Mouse (Mus musculus) testis, adult 2 months (tissue): ENCODE data around the gene Gm44790. TPM values are rescaled to one million over a fixed set of nuclear protein-coding genes. Genes with fewer than 3 reads are reported as not detected.

Experiments
- H3K27ac ChIP-seq: fragments of 200-500 bp; 2 replicates; pipeline ENCODE4 v1.5.1; 2012; ENCODE audit warnings: low read depth, low read length; ENCODE audit not compliant: control insufficient read depth, insufficient read depth
- H3K27me3 ChIP-seq: fragments of 200-500 bp; 2 replicates; pipeline ENCODE4 v1.6.1; 2012; ENCODE audit warnings: mild to moderate bottlenecking, low read length, moderate library complexity; ENCODE audit not compliant: control insufficient read depth, insufficient read depth
- H3K36me3 ChIP-seq: fragments of 200-500 bp; 2 replicates; pipeline ENCODE4 v1.6.1; 2012; ENCODE audit warnings: mild to moderate bottlenecking, low read length; ENCODE audit not compliant: control insufficient read depth, insufficient read depth
- H3K4me1 ChIP-seq: fragments of 200-500 bp; 2 replicates; pipeline ENCODE4 v1.6.1; 2012; ENCODE audit warnings: low read length; ENCODE audit not compliant: control insufficient read depth, insufficient read depth
- H3K4me3 ChIP-seq: fragments of 200-500 bp; 2 replicates; pipeline ENCODE4 v1.5.1; 2012; ENCODE audit warnings: low read depth, mild to moderate bottlenecking, low read length, moderate library complexity, mixed read lengths; ENCODE audit not compliant: control insufficient read depth
- CTCF ChIP-seq: fragments of 200-500 bp; IDR thresholded peaks from 2 replicates; pipeline ENCODE4 v1.5.1; 2012; ENCODE audit warnings: low read depth, mild to moderate bottlenecking, inconsistent platforms, low read length, moderate library complexity; ENCODE audit not compliant: control insufficient read depth, insufficient read depth, insufficient replicate concordance
- POLR2A ChIP-seq: fragments of 200-500 bp; IDR thresholded peaks from 2 replicates; pipeline ENCODE4 v1.6.1; 2012; ENCODE audit warnings: low read depth, mild to moderate bottlenecking, inconsistent platforms, low read length, moderate library complexity; ENCODE audit not compliant: control insufficient read depth
- polyA plus RNA-seq: library from polyadenylated mRNA; depleted of rRNA; stranded (reverse); fragments of >200 nt; gene quantifications from 2 replicates; pipeline ENCODE4 v1.2.3, GENCODE M21; 2012

Gene Gm44790
- polyA plus RNA-seq, 1 experiment = 3.1 TPM

GRCm38 (mm10) chr6:86474072-86474471, 47.6 kb downstream of the Gm44790 start:
- Histone ChIP-seq H3K4me3 (no peak overlapping the region), H3K4me1 (peaks cover 18% of the 10 kb centered on the region), H3K27me3 (no peaks in the 10 kb centered on the region), H3K27ac (no peak overlapping the region), H3K36me3 (no peaks in the 10 kb centered on the region)
- TF ChIP-seq POLR2A (no peak), CTCF (no peak)

GRCm38 (mm10) chr6:86474646-86475181, 48.3 kb downstream of the Gm44790 start:
- TF ChIP-seq CTCF (no peak), POLR2A (no peak)
- Histone ChIP-seq H3K27me3 (no peaks in the 10 kb centered on the region), H3K4me3 (no peak overlapping the region), H3K36me3 (no peaks in the 10 kb centered on the region), H3K4me1 (peaks cover 18% of the 10 kb centered on the region), H3K27ac (no peak overlapping the region)

DNA sequence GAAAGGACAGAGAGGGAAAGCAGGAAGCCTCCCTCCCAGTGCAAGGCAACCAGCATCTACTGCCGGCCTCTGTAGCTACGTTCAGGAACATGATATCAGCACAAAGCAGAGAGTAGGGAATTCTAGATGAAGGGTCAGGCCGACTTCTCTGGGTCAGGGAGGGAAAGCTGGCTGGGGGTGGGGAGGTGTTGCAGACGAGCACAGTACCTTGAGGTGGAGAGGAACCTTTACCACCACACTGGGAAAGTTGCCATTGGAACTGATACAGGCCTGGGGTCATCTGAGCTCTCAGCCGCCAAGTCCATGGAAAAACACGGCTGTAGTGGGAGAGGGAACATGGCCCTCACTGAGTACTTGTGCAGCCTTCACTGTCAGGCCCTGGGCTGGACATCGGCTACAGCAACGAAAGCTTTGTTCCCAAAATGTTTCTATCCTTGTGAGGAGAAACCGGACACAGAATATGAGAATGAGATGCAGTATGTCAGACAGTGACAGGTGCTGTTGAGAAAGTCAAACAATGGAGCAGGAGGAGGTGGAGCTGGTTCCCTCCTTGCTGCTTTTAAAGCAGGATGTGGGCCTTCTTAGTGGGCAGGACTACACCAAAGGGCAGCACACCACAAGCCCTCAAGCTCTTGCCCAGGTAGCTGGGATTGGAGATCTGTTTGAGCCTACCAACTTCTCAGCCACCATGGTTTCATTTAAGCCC, 49.2 kb downstream of the Gm44790 start:
- Histone ChIP-seq H3K4me1 (peaks cover 18% of the 10 kb centered on the region), H3K36me3 (no peaks in the 10 kb centered on the region), H3K27ac (peak overlapping the region; percentile 16; the same call in 1 of the 2 replicates), H3K27me3 (no peaks in the 10 kb centered on the region), H3K4me3 (no peak overlapping the region)
- no peak for TF ChIP-seq POLR2A
- TF ChIP-seq CTCF = no peak

- Histone ChIP-seq H3K4me3 (no peak overlapping the region), H3K4me1 (peaks cover 9% of the 10 kb centered on the region), H3K36me3 (no peaks in the 10 kb centered on the region), H3K27me3 (no peaks in the 10 kb centered on the region), H3K27ac (no peak overlapping the region)
- TF ChIP-seq CTCF = no peak
- no peak for TF ChIP-seq POLR2A
Observed at GRCm38 (mm10) chr6:86476931-86477330, 50.5 kb downstream of the Gm44790 start.

DNA sequence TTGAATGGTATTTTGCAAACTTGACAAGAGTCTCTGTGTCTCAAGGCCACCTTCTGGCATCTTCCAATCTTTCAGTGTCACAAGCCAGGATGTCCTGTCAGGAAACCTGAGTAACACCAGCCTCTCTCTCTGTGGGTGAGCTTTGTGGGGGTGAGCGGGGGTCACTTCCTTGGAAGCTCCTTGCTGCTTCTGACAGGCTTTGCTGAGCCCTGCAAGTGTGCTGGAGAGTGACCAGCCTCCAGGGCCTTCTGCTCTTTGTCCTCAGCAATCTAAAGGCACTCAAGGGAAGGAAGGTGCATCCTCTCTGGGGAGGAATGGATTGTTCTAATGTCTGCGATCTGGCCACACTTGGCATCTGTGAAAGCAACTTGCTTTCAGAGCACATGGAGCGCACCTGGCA, 52.9 kb downstream of the Gm44790 start:
- Histone ChIP-seq H3K27ac (no peak overlapping the region), H3K4me1 (peaks cover 2% of the 10 kb centered on the region; the same call in 1 of the 2 replicates), H3K36me3 (no peaks in the 10 kb centered on the region), H3K27me3 (no peaks in the 10 kb centered on the region), H3K4me3 (no peak overlapping the region)
- TF ChIP-seq POLR2A (no peak), CTCF (no peak)

- H3K27me3 ChIP-seq = no peaks in the 10 kb centered on the region
- no peaks in the 10 kb centered on the region for H3K36me3 ChIP-seq
- peaks cover 2% of the 10 kb centered on the region; the same call in 1 of the 2 replicates for H3K4me1 ChIP-seq
- TF ChIP-seq POLR2A (no peak), CTCF (no peak)
- peak overlapping the region; percentile 49; the same call in 1 of the 2 replicates for H3K27ac ChIP-seq
- H3K4me3 ChIP-seq = no peak overlapping the region
Observed at GRCm38 (mm10) chr6:86479816-86480188, 53.3 kb downstream of the Gm44790 start.

- H3K27me3 ChIP-seq = no peaks in the 10 kb centered on the region
- TF ChIP-seq POLR2A = no peak
- TF ChIP-seq CTCF = no peak
- H3K4me1 ChIP-seq = peaks cover under 1% of the 10 kb centered on the region; the same call in 1 of the 2 replicates
- no peaks in the 10 kb centered on the region for H3K36me3 ChIP-seq
- H3K4me3 ChIP-seq = no peak overlapping the region
- H3K27ac ChIP-seq = peak overlapping the region; percentile 61
Observed at GRCm38 (mm10) chr6:86480189-86480831, 53.9 kb downstream of the Gm44790 start.
